Mouse (Mus musculus) kidney, adult 2 months (tissue): ENCODE results near the gene Alas2. TPM values are rescaled to one million over a fixed set of nuclear protein-coding genes. Genes with fewer than 3 reads are reported as not detected.

Experiments used
- DNase-seq: peaks from one replicate; pipeline ENCODE4 v3.0.0; 2021
- H3K27ac ChIP-seq: fragments of 200-500 bp; 2 replicates; pipeline ENCODE4 v1.5.1; 2012; ENCODE audit warnings: low read depth, low read length, control low read depth, inconsistent platforms; ENCODE audit not compliant: insufficient read depth
- H3K27me3 ChIP-seq: fragments of 200-500 bp; replicated peaks from 2 replicates; pipeline ENCODE4 v1.6.1; 2012; ENCODE audit warnings: mild to moderate bottlenecking, moderate library complexity, low read length, inconsistent platforms; ENCODE audit not compliant: control insufficient read depth, insufficient read depth
- H3K36me3 ChIP-seq: fragments of 200-500 bp; 2 replicates; pipeline ENCODE4 v1.6.1; 2012; ENCODE audit warnings: mild to moderate bottlenecking, moderate library complexity, low read length, inconsistent platforms; ENCODE audit not compliant: control insufficient read depth, insufficient read depth
- H3K4me1 ChIP-seq: fragments of 200-500 bp; 2 replicates; pipeline ENCODE4 v1.6.1; 2011; ENCODE audit warnings: low read length; ENCODE audit not compliant: control insufficient read depth, insufficient read depth
- H3K4me3 ChIP-seq: fragments of 200-500 bp; 2 replicates; pipeline ENCODE4 v1.5.1; 2011; ENCODE audit warnings: mild to moderate bottlenecking, low read depth, low read length, control low read depth; ENCODE audit not compliant: insufficient read depth
- CTCF ChIP-seq: fragments of 200-500 bp; conservative IDR thresholded peaks from 2 replicates; pipeline ENCODE4 v1.5.1; 2011; ENCODE audit warnings: low read depth, mild to moderate bottlenecking, control low read depth, low read length, moderate library complexity, mixed read lengths; ENCODE audit not compliant: insufficient read depth, insufficient read length
- POLR2A ChIP-seq: fragments of 200-500 bp; IDR thresholded peaks from one replicate; pipeline ENCODE4 v1.6.1; 2011; ENCODE audit warnings: low read depth, low read length, control low read depth
- WGBS: fragments of 180-500 bp; shearing (Covaris S2); methylation state at CpG from one replicate; pipeline ENCODE4 v1.1.7; 2018; 5-methylcytosine and 5-hydroxymethylcytosine counted together
- polyA plus RNA-seq: library from polyadenylated mRNA; depleted of rRNA; stranded (reverse); fragments of >200 nt; gene quantifications from 2 replicates; pipeline ENCODE4 v1.2.3, GENCODE M21; 2012; rRNA removed

Gene Alas2
- polyA plus RNA-seq, 1 experiment = 24.9 TPM

GRCm38 (mm10) chrX:150598882-150599281 lies 51.7 kb downstream of the Alas2 start:
- Histone ChIP-seq H3K4me3 (no peak overlapping the region), H3K27ac (no peak overlapping the region), H3K27me3 (no peaks in the 10 kb centered on the region), H3K4me1 (no peaks in the 10 kb centered on the region), H3K36me3 (no peaks in the 10 kb centered on the region)
- no peak for DNase-seq
- WGBS = 76% methylated on average over 2 of the region's 2 CpGs
- TF ChIP-seq CTCF (no peak), POLR2A (no peak)

Other genes starting within 250 kb of the Alas2 start
- gene Tmem29, start 88.2 kb upstream of the Alas2 start, polyA plus RNA-seq = 4.8 and 8.1 TPM in 2 replicates
- 5.5 and 5.8 TPM in 2 replicates for gene Pfkfb1, start 40.9 kb downstream of the Alas2 start, polyA plus RNA-seq
- 12.5 and 13.0 TPM in 2 replicates for gene Apex2, start 42.5 kb downstream of the Alas2 start, polyA plus RNA-seq
- gene Tro, start 110.2 kb downstream of the Alas2 start, polyA plus RNA-seq = 0.69 and 0.83 TPM in 2 replicates